Mouse (Mus musculus): ENCODE data around the gene Ndufb11. TPM values are rescaled to one million over a fixed set of nuclear protein-coding genes. Genes with fewer than 3 reads are reported as not detected.

Gene Ndufb11
- polyA plus RNA-seq, 1 experiment: 244 TPM

- peaks cover 2% of the 10 kb centered on the region for H3K79me3 ChIP-seq (ENCODE audit: low read depth)
- no peaks in the 10 kb centered on the region for H3K27me3 ChIP-seq (ENCODE audit: control insufficient read depth, insufficient read depth, insufficient read length)
- H3K36me3 ChIP-seq (ENCODE audit: control insufficient read depth, insufficient read depth): no peaks in the 10 kb centered on the region
- TF ChIP-seq CEBPB (IDR thresholded peaks at IDR 0.05; ENCODE audit: low read depth) (no peak), USF1 (IDR thresholded peaks at IDR 0.05; ENCODE audit: low read depth) (peak; percentile 62), MYOD1 (IDR thresholded peaks at IDR 0.05; ENCODE audit: control insufficient read depth, insufficient read length, low read depth) (no peak), MAX (IDR thresholded peaks at IDR 0.05) (peak; percentile 79), CTCF (IDR thresholded peaks at IDR 0.05; ENCODE audit: control insufficient read depth, insufficient read depth, insufficient read length) (no peak), MYOG (IDR thresholded peaks at IDR 0.05; ENCODE audit: control insufficient read depth, extremely low read depth, insufficient read length) (no peak), FOSL1 (IDR thresholded peaks at IDR 0.05; ENCODE audit: insufficient read depth, low read length, poor library complexity, severe bottlenecking) (no peak)
- peaks cover 10% of the 10 kb centered on the region for H3K79me2 ChIP-seq (ENCODE audit: control insufficient read depth, insufficient read depth)
- peak within 1 kb of the TSS; percentile 83 for H3ac ChIP-seq (ENCODE audit: control insufficient read depth, insufficient read length, low read depth)
- peak within 1 kb of the TSS; percentile 39 for H3K4me3 ChIP-seq (ENCODE audit: insufficient read depth, poor library complexity, severe bottlenecking)
Observed at GRCm38 (mm10) chrX:20658026-20658652, 40.7 kb upstream of the Ndufb11 start, which contains the start of gene Uba1. Uba1 (plus strand) TSS chrX:20658326.

DNA sequence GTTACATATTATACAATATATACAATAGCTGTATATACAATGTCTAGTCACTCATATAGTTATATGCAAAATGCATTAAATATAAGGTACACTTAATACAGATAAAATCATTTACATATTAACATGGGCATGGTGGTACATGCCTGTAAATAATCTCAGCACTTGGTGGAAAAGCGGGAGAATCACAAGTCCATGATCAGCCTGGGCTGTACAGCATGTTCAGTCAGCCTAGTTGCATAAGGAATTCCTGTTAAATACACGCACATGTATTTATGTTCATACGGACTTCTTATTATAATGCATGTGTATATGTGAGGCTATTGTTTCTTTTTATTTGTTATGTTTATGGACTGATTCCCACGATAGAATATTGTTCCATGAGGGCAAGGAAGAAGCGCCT, 40.2 kb upstream of the Ndufb11 start:
- Histone ChIP-seq H3ac (ENCODE audit: control insufficient read depth, insufficient read length, low read depth) (peak overlapping the region; percentile 35), H3K79me3 (ENCODE audit: low read depth) (no peaks in the 10 kb centered on the region), H3K79me2 (ENCODE audit: control insufficient read depth, insufficient read depth) (peaks cover 5% of the 10 kb centered on the region), H3K27me3 (ENCODE audit: control insufficient read depth, insufficient read depth, insufficient read length) (no peaks in the 10 kb centered on the region), H3K4me3 (ENCODE audit: insufficient read depth, poor library complexity, severe bottlenecking) (no peak overlapping the region), H3K36me3 (ENCODE audit: control insufficient read depth, insufficient read depth) (no peaks in the 10 kb centered on the region)
- TF ChIP-seq USF1 (IDR thresholded peaks at IDR 0.05; ENCODE audit: low read depth) (no peak), CEBPB (IDR thresholded peaks at IDR 0.05; ENCODE audit: low read depth) (no peak), MYOD1 (IDR thresholded peaks at IDR 0.05; ENCODE audit: control insufficient read depth, insufficient read length, low read depth) (no peak), MYOG (IDR thresholded peaks at IDR 0.05; ENCODE audit: control insufficient read depth, extremely low read depth, insufficient read length) (no peak), CTCF (IDR thresholded peaks at IDR 0.05; ENCODE audit: control insufficient read depth, insufficient read depth, insufficient read length) (no peak)

DNA sequence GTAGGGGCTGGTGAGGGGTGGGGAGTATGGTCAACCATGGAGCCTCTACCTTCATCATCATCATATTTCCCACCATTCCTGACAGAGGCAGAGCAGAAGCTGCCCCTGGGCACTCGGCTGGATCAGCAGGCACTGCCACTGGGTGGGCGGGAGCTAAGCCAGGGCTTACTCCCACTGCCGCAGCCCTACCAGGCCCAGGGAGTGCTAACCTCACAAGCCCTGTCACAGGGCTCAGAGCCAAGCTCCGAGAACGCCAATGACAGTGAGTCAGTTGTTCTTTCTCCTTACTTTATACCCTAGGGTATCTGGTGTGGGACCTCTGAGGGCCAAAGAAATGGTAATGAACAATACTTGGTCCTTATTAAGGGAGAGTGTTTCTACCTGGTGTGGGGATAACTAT, 27.4 kb upstream of the Ndufb11 start:
- H3K27me3 ChIP-seq (ENCODE audit: control insufficient read depth, insufficient read depth, insufficient read length): no peaks in the 10 kb centered on the region
- H3K79me3 ChIP-seq (ENCODE audit: low read depth): no peaks in the 10 kb centered on the region
- no peaks in the 10 kb centered on the region for H3K79me2 ChIP-seq (ENCODE audit: control insufficient read depth, insufficient read depth)
- peaks cover 44% of the 10 kb centered on the region for H3K36me3 ChIP-seq (ENCODE audit: control insufficient read depth, insufficient read depth)
- TF ChIP-seq CEBPB (IDR thresholded peaks at IDR 0.05; ENCODE audit: low read depth): no peak
- no peak overlapping the region for H3ac ChIP-seq (ENCODE audit: control insufficient read depth, insufficient read length, low read depth)
- no peak overlapping the region for H3K4me3 ChIP-seq (ENCODE audit: insufficient read depth, poor library complexity, severe bottlenecking)

DNA sequence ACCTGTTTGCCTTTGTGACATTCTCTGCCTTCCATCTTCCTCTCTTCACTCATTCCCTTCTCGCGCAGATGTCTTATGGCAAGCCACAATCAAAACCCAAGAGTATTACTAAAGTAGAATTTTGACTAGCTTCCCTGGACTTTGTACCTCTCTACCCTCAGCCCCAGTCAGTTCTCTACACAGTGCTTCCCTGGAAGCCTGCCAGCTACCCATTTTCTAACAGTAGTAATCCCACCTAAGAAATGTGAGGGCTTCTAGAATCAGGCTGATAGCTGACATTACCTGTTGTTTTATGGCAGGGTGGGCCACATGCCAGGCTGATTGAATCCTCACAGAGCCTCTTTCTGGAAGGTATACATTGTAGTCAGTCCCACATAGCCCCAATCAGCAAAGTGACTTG, 20.7 kb upstream of the Ndufb11 start:
- H3K27me3 ChIP-seq (ENCODE audit: control insufficient read depth, insufficient read depth, insufficient read length): no peaks in the 10 kb centered on the region
- no peak for TF ChIP-seq CTCF (IDR thresholded peaks at IDR 0.05; ENCODE audit: control insufficient read depth, insufficient read depth, insufficient read length)
- no peak for TF ChIP-seq CEBPB (IDR thresholded peaks at IDR 0.05; ENCODE audit: low read depth)
- no peak for TF ChIP-seq MYOG (IDR thresholded peaks at IDR 0.05; ENCODE audit: control insufficient read depth, extremely low read depth, insufficient read length)
- H3K4me3 ChIP-seq (ENCODE audit: insufficient read depth, poor library complexity, severe bottlenecking): no peak overlapping the region
- peaks cover 15% of the 10 kb centered on the region for H3K79me2 ChIP-seq (ENCODE audit: control insufficient read depth, insufficient read depth)
- H3ac ChIP-seq (ENCODE audit: control insufficient read depth, insufficient read length, low read depth): no peak overlapping the region
- H3K36me3 ChIP-seq (ENCODE audit: control insufficient read depth, insufficient read depth): peaks cover 25% of the 10 kb centered on the region
- peaks cover 8% of the 10 kb centered on the region for H3K79me3 ChIP-seq (ENCODE audit: low read depth)

DNA sequence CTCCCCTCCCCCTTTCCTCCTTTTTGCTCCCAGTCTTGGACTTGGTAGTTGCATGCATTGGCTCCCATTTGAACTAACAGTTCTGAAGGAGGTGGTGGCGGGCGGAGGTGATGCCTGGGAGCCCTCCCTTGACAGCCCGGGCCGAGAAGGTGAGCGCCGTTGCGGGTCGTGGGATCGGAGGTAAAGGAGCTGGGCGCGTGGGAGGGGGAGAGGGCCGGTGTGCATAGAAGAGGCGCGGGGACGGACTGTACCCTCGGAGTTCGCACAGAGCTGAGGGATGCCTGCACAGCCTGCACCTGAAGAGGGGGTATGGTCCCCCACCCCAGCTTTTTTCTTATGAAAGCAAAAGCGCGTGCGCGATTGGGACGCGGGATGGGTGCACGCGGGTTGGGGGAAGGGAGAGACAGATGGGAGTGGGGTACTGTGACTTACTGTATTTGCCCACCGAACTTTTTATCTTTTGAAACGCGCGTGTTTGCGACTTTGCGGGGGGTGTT, 532 bp upstream of the Ndufb11 start:
- Histone ChIP-seq H3K79me3 (ENCODE audit: low read depth) (peaks cover 47% of the 10 kb centered on the region), H3ac (ENCODE audit: control insufficient read depth, insufficient read length, low read depth) (peak overlapping the region; percentile 96), H3K36me3 (ENCODE audit: control insufficient read depth, insufficient read depth) (peaks cover 17% of the 10 kb centered on the region)

GRCm38 (mm10) chrX:20616861-20617175, 601 bp downstream of the Ndufb11 start:
- Histone ChIP-seq H3K27me3 (ENCODE audit: control insufficient read depth, insufficient read depth, insufficient read length) (no peaks in the 10 kb centered on the region), H3K79me3 (ENCODE audit: low read depth) (peaks cover 40% of the 10 kb centered on the region), H3ac (ENCODE audit: control insufficient read depth, insufficient read length, low read depth) (peak overlapping the region; percentile 71), H3K36me3 (ENCODE audit: control insufficient read depth, insufficient read depth) (peaks cover 11% of the 10 kb centered on the region), H3K4me3 (ENCODE audit: insufficient read depth, poor library complexity, severe bottlenecking) (peak overlapping the region; percentile 45), H3K79me2 (ENCODE audit: control insufficient read depth, insufficient read depth) (peaks cover 61% of the 10 kb centered on the region)
- TF ChIP-seq USF1 (IDR thresholded peaks at IDR 0.05; ENCODE audit: low read depth) (no peak), MYOG (IDR thresholded peaks at IDR 0.05; ENCODE audit: control insufficient read depth, extremely low read depth, insufficient read length) (no peak), CTCF (IDR thresholded peaks at IDR 0.05; ENCODE audit: control insufficient read depth, insufficient read depth, insufficient read length) (no peak), MAX (IDR thresholded peaks at IDR 0.05) (no peak), FOSL1 (IDR thresholded peaks at IDR 0.05; ENCODE audit: insufficient read depth, low read length, poor library complexity, severe bottlenecking) (no peak), CEBPB (IDR thresholded peaks at IDR 0.05; ENCODE audit: low read depth) (no peak), MYOD1 (IDR thresholded peaks at IDR 0.05; ENCODE audit: control insufficient read depth, insufficient read length, low read depth) (no peak)

More for the DNA sequence above, 532 bp upstream of the Ndufb11 start:
- TF ChIP-seq USF1 (IDR thresholded peaks at IDR 0.05; ENCODE audit: low read depth) (no peak), CEBPB (IDR thresholded peaks at IDR 0.05; ENCODE audit: low read depth) (no peak), FOSL1 (IDR thresholded peaks at IDR 0.05; ENCODE audit: insufficient read depth, low read length, poor library complexity, severe bottlenecking) (no peak), MAX (IDR thresholded peaks at IDR 0.05) (no peak), CTCF (IDR thresholded peaks at IDR 0.05; ENCODE audit: control insufficient read depth, insufficient read depth, insufficient read length) (no peak), MYOD1 (IDR thresholded peaks at IDR 0.05; ENCODE audit: control insufficient read depth, insufficient read length, low read depth) (no peak), MYOG (IDR thresholded peaks at IDR 0.05; ENCODE audit: control insufficient read depth, extremely low read depth, insufficient read length) (no peak)
- Histone ChIP-seq H3K4me3 (ENCODE audit: insufficient read depth, poor library complexity, severe bottlenecking) (peak overlapping the region; percentile 56), H3K79me2 (ENCODE audit: control insufficient read depth, insufficient read depth) (peaks cover 72% of the 10 kb centered on the region), H3K27me3 (ENCODE audit: control insufficient read depth, insufficient read depth, insufficient read length) (no peaks in the 10 kb centered on the region)
